Mouse (Mus musculus): Measurements from ENCODE around the gene Gata5. TPM values are rescaled to one million over a fixed set of nuclear protein-coding genes. Genes with fewer than 3 reads are reported as not detected.

Gene Gata5
- not detected in 2 replicates for polyA plus RNA-seq (2014; fragmentation: Nextera tagmentation; extraction: Ambion mirVana)

DNA sequence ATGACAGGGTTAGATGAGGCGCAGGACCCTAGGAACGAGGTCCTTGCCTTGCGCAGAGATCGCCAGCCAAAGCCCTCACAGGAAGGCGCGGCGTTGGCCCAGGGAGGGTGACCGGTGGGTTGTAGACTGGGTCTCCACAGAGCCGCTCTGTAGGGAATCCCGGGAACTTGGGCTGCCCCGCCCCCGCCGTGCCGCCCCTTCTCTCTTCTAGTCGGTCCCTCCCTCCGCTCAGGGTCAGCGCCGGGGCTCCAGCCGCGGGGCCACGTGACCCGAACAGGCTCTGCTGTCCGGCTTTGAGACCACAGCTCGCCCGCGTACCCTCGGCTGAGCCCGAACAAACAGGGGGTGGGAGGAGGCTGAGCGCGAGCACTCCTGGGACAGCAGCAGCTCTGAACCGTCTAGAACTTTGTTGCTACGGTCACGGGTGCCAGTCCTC, at the start of gene Gata5:
TSS of gene Gata5 (minus strand) at position 149 of the 436 bp plus-strand sequence.
- H3K9ac ChIP-seq (replicated peaks; ENCODE audit: low read depth, low read length) = 0 out of 2 replicates have a peak within 1 kb of the TSS, but pooled peaks have one; percentile 16
- 0% methylated on average over 26 of the region's 33 CpGs for WGBS

DNA sequence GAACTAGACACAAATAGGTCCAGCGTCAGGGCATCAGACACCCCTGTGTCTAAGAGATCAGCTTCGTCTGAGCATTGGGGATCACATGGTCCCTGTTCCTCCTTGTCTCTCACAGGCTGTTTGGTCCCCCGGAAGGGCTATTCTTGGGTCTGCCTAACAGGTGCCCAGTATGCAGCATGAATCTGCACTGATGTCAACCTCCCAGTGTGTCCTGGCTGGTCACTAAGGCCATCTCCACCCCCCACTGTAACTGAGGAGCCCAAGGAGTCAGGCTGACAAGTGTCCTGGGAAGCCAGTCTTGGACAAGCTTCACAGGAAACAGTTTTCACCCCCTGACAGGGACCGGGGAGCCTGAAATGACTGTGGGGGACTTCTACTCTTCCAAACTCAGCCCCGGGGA, 42.2 kb upstream of the Gata5 start:
- no peak overlapping the region for H3K4me2 ChIP-seq (ENCODE audit: low read depth, low read length)
- H3K4me1 ChIP-seq (ENCODE audit: control insufficient read depth, insufficient read depth, low read length) = no peaks in the 10 kb centered on the region
- H3K9me3 ChIP-seq (ENCODE audit: control insufficient read depth, low read length) = no peaks in the 10 kb centered on the region
- no peaks in the 10 kb centered on the region for H3K27me3 ChIP-seq (ENCODE audit: control insufficient read depth, insufficient read depth, low read length)
- no peak overlapping the region for H3K9ac ChIP-seq (replicated peaks; ENCODE audit: low read depth, low read length)
- H3K27ac ChIP-seq (ENCODE audit: low read depth, low read length) = no peak overlapping the region
- H3K4me3 ChIP-seq (ENCODE audit: low read depth, low read length) = no peak overlapping the region
- no peaks in the 10 kb centered on the region for H3K36me3 ChIP-seq (ENCODE audit: control insufficient read depth, insufficient read depth, low read length)
- no peak for ATAC-seq (ENCODE audit: low read depth)
- 85% methylated on average over 5 of the region's 5 CpGs for WGBS

More for the DNA sequence above, at the start of gene Gata5:
- Histone ChIP-seq H3K4me1 (ENCODE audit: control insufficient read depth, insufficient read depth, low read length) (peaks cover 5% of the 10 kb centered on the region; the same call in 1 of the 2 replicates), H3K4me2 (ENCODE audit: low read depth, low read length) (peak within 1 kb of the TSS; percentile 42), H3K9me3 (ENCODE audit: control insufficient read depth, low read length) (no peaks in the 10 kb centered on the region), H3K4me3 (ENCODE audit: low read depth, low read length) (peak within 1 kb of the TSS; percentile 22), H3K36me3 (ENCODE audit: control insufficient read depth, insufficient read depth, low read length) (no peaks in the 10 kb centered on the region), H3K27me3 (ENCODE audit: control insufficient read depth, insufficient read depth, low read length) (peaks cover 44% of the 10 kb centered on the region), H3K27ac (ENCODE audit: low read depth, low read length) (no peak within 1 kb of the TSS)
- no peak; the same call in 1 of the 2 replicates for ATAC-seq (ENCODE audit: low read depth)

DNA sequence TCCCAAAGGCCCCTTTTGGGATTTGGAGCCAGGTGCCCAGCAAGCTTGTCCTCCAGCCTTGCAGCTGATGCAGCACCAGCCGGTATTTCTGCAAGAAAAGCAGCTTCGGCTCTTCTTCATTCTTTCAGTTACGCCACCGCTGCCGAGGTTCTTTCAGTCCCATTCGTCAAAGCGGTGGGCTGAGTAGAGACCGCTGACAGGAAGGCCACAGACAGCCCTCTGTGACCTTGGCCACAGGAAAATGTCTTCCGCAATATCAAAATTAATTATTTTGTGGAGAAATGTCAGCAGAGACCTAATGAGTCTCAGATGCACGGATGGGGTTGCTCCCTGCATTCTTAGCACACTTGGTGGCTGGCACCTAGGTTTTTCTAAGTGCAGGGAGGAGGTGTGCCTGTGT, 38.8 kb upstream of the Gata5 start:
- H3K36me3 ChIP-seq (ENCODE audit: control insufficient read depth, insufficient read depth, low read length) = no peaks in the 10 kb centered on the region
- H3K9me3 ChIP-seq (ENCODE audit: control insufficient read depth, low read length) = no peaks in the 10 kb centered on the region
- 78% methylated on average over 10 of the region's 10 CpGs for WGBS
- H3K4me1 ChIP-seq (ENCODE audit: control insufficient read depth, insufficient read depth, low read length) = no peaks in the 10 kb centered on the region
- H3K4me2 ChIP-seq (ENCODE audit: low read depth, low read length) = no peak overlapping the region
- no peak overlapping the region for H3K4me3 ChIP-seq (ENCODE audit: low read depth, low read length)
- no peak overlapping the region for H3K9ac ChIP-seq (replicated peaks; ENCODE audit: low read depth, low read length)
- H3K27me3 ChIP-seq (ENCODE audit: control insufficient read depth, insufficient read depth, low read length) = no peaks in the 10 kb centered on the region
- ATAC-seq (ENCODE audit: low read depth) = no peak
- H3K27ac ChIP-seq (ENCODE audit: low read depth, low read length) = no peak overlapping the region

DNA sequence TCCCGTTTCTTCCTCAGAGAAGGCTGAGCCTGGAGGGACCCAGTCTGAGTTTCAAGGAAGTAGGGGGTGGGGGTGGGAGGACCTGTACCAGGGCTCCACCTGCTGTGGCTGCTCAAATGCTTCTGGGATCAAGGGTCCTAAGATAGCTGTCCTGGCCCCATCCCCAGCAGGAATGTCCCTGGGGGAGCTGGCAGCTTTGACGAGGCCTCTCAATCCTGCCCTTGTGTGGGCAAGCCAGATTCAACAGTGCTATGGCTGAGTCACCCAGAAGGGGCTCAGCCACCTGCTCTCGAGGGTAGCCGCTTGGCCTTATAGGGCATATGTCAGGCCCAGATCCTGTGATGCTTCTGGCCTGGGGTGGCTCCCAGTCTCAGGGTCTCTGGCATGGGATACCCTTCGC, 33.9 kb upstream of the Gata5 start:
- Histone ChIP-seq H3K27ac (ENCODE audit: low read depth, low read length) (no peak overlapping the region), H3K4me3 (ENCODE audit: low read depth, low read length) (no peak overlapping the region), H3K4me1 (ENCODE audit: control insufficient read depth, insufficient read depth, low read length) (no peaks in the 10 kb centered on the region), H3K36me3 (ENCODE audit: control insufficient read depth, insufficient read depth, low read length) (no peaks in the 10 kb centered on the region), H3K4me2 (ENCODE audit: low read depth, low read length) (no peak overlapping the region), H3K9ac (replicated peaks; ENCODE audit: low read depth, low read length) (no peak overlapping the region), H3K27me3 (ENCODE audit: control insufficient read depth, insufficient read depth, low read length) (no peaks in the 10 kb centered on the region), H3K9me3 (ENCODE audit: control insufficient read depth, low read length) (no peaks in the 10 kb centered on the region)
- 85% methylated on average over 5 of the region's 5 CpGs for whole genome bisulfite sequencing
- no peak for ATAC-seq (ENCODE audit: low read depth)

DNA sequence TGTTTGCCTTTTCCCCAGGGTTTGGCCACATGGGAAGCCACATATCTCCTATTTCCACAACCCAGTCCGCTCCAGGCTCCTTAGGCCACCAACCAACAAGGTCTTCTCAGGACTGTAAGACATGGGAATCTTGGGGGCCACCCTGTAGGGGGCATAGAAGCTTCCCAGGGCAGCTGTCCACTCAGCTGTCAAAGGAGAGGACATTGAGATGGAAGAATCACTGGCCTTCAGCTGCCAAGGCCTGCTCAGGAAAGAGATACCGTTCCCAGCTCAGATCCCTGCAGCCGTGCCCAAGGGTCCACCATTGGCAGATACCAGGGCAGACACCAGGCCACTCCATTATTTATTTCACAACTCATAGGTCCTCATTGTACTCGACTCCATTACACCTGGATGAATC, 32.9 kb upstream of the Gata5 start:
- no peak overlapping the region for H3K27ac ChIP-seq (ENCODE audit: low read depth, low read length)
- no peak for ATAC-seq (ENCODE audit: low read depth)
- H3K36me3 ChIP-seq (ENCODE audit: control insufficient read depth, insufficient read depth, low read length) = no peaks in the 10 kb centered on the region
- H3K4me2 ChIP-seq (ENCODE audit: low read depth, low read length) = no peak overlapping the region
- no peaks in the 10 kb centered on the region for H3K4me1 ChIP-seq (ENCODE audit: control insufficient read depth, insufficient read depth, low read length)
- WGBS = 91% methylated on average over 4 of the region's 4 CpGs
- no peaks in the 10 kb centered on the region for H3K27me3 ChIP-seq (ENCODE audit: control insufficient read depth, insufficient read depth, low read length)
- H3K9ac ChIP-seq (replicated peaks; ENCODE audit: low read depth, low read length) = no peak overlapping the region
- H3K4me3 ChIP-seq (ENCODE audit: low read depth, low read length) = no peak overlapping the region
- no peaks in the 10 kb centered on the region for H3K9me3 ChIP-seq (ENCODE audit: control insufficient read depth, low read length)

DNA sequence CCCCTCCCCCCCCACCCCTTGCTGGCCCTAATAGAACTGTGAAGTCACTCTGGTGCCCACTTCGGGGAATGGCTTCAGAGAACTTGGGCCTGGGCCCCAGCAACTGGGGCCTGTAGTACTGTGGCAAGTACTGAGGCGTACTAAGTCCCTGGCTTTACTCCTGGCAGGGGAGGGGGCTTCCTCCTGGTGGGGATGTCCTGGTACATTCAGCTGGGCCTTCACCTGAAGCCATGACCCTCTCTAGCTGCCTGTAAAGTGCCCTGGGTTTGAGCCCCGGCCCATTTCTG, 28.9 kb upstream of the Gata5 start:
- no peak overlapping the region for H3K27ac ChIP-seq (ENCODE audit: low read depth, low read length)
- no peak for ATAC-seq (ENCODE audit: low read depth)
- WGBS = 90% methylated on average over 3 of the region's 3 CpGs

DNA sequence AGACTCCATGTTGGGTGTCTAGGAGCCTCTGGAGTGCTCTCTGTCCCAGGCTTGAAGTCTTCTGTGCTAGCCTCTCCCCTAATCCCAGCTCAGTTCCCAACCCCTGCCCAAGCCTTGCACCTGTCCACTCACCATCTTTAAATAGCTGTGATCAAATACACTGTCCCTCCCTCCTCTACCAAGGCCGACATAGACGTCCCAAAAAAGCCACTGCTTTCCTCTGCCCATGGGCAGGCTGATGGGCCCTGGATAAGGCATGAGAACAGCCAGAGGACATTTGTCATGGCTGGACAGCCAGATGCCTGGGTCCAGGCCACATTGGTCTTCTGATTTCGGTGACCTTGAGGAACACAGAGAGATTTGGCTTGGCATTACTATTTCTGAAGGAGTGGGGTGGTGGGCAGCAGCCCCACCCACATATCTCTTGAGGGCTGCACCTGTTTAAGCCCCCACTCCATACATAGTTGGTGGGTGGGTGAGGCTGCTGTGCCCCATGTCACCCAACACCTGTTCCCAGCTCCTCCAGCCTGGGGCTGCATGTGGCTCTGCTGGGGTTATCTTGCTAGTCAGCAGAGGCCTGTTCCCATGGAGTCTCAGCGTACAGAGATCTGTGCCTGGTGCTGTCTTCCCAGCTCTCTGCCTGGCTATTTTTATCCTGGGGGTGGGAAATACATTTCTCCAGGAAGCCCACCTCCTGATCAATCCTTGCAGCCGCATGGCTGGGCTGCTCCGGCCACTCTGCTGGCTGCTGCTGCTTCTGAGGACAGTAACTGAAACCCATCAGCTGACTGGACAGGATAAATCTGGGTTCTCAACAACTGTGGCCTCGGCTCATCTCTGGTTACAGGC, 28.3 kb upstream of the Gata5 start:
- Histone ChIP-seq H3K4me3 (ENCODE audit: low read depth, low read length) (no peak overlapping the region), H3K4me1 (ENCODE audit: control insufficient read depth, insufficient read depth, low read length) (no peaks in the 10 kb centered on the region), H3K9me3 (ENCODE audit: control insufficient read depth, low read length) (no peaks in the 10 kb centered on the region), H3K4me2 (ENCODE audit: low read depth, low read length) (no peak overlapping the region), H3K9ac (replicated peaks; ENCODE audit: low read depth, low read length) (no peak overlapping the region), H3K27ac (ENCODE audit: low read depth, low read length) (no peak overlapping the region), H3K36me3 (ENCODE audit: control insufficient read depth, insufficient read depth, low read length) (no peaks in the 10 kb centered on the region), H3K27me3 (ENCODE audit: control insufficient read depth, insufficient read depth, low read length) (no peaks in the 10 kb centered on the region)
- WGBS = 81% methylated on average over 7 of the region's 7 CpGs
- no peak for ATAC-seq (ENCODE audit: low read depth)

More for the DNA sequence above, 28.9 kb upstream of the Gata5 start:
- Histone ChIP-seq H3K36me3 (ENCODE audit: control insufficient read depth, insufficient read depth, low read length) (no peaks in the 10 kb centered on the region), H3K9me3 (ENCODE audit: control insufficient read depth, low read length) (no peaks in the 10 kb centered on the region), H3K4me3 (ENCODE audit: low read depth, low read length) (no peak overlapping the region), H3K4me1 (ENCODE audit: control insufficient read depth, insufficient read depth, low read length) (no peaks in the 10 kb centered on the region), H3K9ac (replicated peaks; ENCODE audit: low read depth, low read length) (no peak overlapping the region), H3K4me2 (ENCODE audit: low read depth, low read length) (no peak overlapping the region), H3K27me3 (ENCODE audit: control insufficient read depth, insufficient read depth, low read length) (no peaks in the 10 kb centered on the region)

DNA sequence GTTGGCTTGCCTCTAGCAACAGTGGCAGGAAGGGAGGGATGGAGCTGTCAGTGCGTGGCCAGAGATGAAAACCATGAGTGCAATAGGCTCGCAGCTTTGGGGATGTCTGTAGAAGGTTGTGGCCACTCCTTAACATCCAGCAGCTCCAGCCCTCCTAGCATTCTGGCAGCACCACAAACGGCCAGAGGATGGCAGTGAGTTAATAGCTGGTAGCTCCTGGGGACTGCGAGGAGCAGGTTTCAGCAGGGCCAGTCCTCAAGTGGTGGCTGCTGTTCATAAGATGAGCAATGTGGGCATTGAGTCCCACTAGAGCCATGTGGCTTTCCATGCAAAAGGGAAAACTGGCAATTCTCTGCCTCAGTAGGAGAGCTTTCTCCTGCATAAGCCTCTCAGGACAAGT, 24.6 kb upstream of the Gata5 start:
- no peak for ATAC-seq (ENCODE audit: low read depth)
- Histone ChIP-seq H3K4me3 (ENCODE audit: low read depth, low read length) (no peak overlapping the region), H3K36me3 (ENCODE audit: control insufficient read depth, insufficient read depth, low read length) (no peaks in the 10 kb centered on the region), H3K9me3 (ENCODE audit: control insufficient read depth, low read length) (no peaks in the 10 kb centered on the region), H3K27me3 (ENCODE audit: control insufficient read depth, insufficient read depth, low read length) (no peaks in the 10 kb centered on the region), H3K4me1 (ENCODE audit: control insufficient read depth, insufficient read depth, low read length) (no peaks in the 10 kb centered on the region), H3K4me2 (ENCODE audit: low read depth, low read length) (no peak overlapping the region), H3K9ac (replicated peaks; ENCODE audit: low read depth, low read length) (no peak overlapping the region), H3K27ac (ENCODE audit: low read depth, low read length) (no peak overlapping the region)
- 14% methylated on average over 4 of the region's 4 CpGs for WGBS

DNA sequence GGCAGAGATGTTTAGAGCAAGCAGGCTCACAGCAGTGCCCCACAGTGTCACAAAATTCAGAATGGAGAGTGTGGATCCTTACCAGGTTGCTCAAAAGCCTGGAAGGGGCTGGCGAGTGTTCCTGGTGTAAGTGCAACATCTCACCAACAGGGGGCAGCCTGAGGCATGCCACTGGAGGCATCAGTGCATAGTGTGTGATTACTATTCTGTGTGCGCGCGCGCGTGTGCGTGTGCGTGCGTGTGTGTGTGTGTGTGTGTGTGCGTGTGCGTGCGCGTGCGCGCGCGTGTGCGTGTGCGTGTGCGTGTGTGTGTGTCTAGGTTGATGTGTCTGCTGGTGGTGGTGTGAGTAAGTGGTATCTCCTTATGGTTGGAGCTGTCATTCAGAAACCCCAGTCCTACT, 18.8 kb upstream of the Gata5 start:
- no peak overlapping the region for H3K4me2 ChIP-seq (ENCODE audit: low read depth, low read length)
- no peaks in the 10 kb centered on the region for H3K36me3 ChIP-seq (ENCODE audit: control insufficient read depth, insufficient read depth, low read length)
- peak; percentile 54; the same call in 1 of the 2 replicates for ATAC-seq (ENCODE audit: low read depth)
- H3K27me3 ChIP-seq (ENCODE audit: control insufficient read depth, insufficient read depth, low read length) = no peaks in the 10 kb centered on the region
- H3K9me3 ChIP-seq (ENCODE audit: control insufficient read depth, low read length) = no peaks in the 10 kb centered on the region
- no peak overlapping the region for H3K4me3 ChIP-seq (ENCODE audit: low read depth, low read length)
- no peaks in the 10 kb centered on the region for H3K4me1 ChIP-seq (ENCODE audit: control insufficient read depth, insufficient read depth, low read length)
- 68% methylated on average over 19 of the region's 20 CpGs for WGBS
- H3K9ac ChIP-seq (replicated peaks; ENCODE audit: low read depth, low read length) = no peak overlapping the region
- H3K27ac ChIP-seq (ENCODE audit: low read depth, low read length) = no peak overlapping the region

All from neural tube, embryonic 14.5 days (tissue).